Mouse (Mus musculus) spleen, postnatal 36 days (tissue): ENCODE results near the gene Spry1.
A peak's percentile ranks its signal among the peaks of the same experiment; 100 is the strongest.

Experiments used
- DNase-seq, 2 experiments: peaks; one replicate each; pipeline ENCODE4 v3.0.0; 2022; ENCODE audit warnings: low spot score in 2 of 2, mixed read lengths in 1 of 2

Spry1 gene

DNA sequence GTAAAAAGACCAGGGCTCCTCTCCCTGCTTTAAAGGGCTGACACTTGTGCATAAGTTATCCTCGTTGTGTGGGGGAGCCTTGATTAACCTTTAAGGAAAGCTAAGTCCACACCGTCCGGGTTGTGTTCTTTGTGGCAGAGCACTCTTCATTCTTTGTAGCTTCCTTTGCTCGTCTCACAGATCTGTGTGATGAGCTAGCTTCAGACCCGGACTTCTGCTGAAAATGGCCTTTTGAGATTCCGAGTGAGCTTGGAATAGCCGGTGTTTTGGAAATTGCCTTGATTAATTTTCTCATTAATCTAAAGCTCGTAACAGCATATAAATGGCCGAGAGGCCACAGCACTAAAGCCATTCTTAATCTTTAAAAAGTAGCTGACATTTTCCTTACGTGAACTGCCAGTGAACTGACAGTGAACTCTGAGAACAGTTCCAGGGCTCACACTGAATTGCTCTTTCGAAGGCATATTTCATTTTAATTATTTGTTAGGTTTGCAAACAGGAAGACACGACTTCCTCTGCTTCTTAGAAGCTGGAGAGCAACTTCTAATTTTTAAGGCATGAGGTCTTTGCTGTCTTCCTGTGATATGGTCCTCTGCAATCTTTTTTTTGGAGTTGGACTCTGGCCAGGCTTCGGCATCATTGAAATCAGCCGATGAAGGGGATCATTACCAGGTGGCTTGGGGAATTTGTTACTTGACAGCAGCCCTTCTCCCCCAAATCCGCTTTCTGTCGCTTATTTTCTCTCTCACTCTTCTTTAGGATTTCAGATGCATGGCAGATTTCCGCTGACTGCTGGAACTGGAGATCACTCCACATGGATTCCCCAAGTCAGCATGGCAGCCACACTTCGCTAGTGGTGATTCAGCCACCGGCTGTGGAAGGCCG, 2.3 kb downstream of the Spry1 start:
- DNase-seq, result no peak

DNA sequence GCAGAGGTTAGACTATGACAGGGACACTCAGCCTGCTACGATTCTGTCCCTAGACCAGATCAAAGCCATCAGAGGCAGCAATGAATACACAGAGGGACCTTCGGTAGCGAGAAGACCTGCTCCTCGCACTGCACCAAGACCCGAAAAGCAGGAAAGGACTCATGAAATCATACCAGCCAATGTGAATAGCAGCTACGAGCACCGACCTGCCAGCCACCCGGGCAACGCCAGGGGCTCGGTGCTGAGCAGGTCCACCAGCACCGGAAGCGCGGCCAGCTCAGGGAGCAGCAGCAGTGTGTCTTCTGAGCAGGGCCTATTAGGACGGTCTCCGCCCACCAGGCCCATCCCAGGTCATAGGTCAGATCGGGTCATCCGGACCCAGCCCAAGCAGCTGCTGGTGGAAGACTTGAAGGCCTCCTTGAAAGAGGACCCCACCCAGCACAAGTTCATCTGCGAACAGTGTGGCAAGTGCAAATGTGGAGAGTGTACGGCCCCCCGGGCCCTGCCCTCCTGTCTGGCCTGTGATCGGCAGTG, 3.0 kb downstream of the Spry1 start:
- DNase-seq, result no peak

DNA sequence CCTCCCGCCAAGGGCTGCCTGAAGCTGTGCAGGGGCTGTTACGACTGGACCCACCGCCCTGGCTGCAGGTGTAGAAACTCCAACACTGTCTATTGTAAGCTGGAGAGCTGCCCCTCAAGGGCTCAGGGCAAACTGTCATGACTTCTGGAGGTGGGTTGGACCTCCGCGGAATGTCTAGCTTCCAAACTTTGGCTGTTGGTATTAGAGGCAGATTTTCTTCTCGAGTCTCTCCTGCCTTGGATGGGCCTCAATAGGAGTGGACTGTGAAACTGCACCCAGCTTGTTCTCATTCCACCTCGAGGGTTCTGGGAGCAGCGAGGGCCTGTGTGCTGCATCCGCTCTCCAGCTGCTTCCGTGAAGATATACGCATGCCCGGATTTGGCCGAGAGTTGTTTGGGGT, 3.7 kb downstream of the Spry1 start:
- DNase-seq, result no peak

DNA sequence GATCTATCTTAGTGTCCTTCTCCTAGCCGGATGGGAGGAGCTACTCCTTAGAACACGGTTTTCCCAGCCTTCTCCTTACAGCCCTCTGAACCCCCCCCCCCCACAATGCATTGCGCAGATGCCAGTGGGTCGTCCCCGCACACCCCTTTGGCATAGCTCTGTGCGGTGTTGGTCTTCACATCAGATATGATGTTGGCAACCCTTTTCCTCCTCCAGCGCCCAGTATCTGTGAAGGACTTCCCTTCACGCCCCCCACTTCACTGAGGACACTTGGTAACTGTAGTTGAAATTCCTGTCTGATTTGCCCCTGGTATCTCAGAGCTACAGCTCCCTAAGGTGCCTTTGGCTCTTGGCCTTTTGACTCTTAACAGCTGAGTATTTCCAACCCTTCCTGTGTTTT, 4.2 kb downstream of the Spry1 start:
- DNase-seq, result no peak

DNA sequence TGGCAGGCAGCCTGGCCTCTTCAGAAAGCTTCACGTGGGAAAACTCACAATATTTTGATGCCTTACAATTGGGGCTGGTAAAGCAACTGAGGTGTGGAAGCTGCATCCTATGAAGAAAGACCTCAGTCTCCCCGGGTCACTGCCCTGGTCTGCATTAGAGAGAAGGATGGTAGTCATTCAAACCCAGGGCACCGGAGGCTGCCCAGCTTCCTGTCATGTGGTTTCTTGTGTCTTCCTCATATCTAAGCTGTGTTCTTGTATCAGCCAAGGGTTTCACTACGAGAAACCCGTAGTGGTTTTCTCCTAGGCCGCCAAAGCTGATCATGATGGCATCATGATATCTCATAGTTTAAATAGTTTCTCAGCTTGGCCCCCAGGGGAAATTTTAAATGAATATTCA, 5.3 kb downstream of the Spry1 start:
- no peak for DNase-seq

DNA sequence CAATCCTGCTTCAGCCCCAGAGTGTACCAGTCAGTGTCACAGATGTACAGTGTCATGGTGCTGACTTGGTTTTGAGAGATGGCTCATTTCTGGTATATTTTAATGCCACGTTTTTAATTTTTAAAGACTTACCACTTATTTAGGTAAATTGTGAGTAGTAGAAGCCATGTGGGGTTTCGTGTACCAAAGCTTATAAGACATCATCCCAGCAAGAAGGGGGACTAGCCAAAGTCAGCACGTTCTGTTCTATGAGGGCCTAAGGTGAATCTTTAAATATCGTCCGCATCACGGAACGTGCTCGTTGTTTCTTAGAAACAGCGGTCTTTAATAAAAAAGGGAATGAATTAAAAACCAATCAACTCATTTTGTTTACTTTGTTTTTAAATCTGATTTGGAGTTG, 6.5 kb downstream of the Spry1 start:
- no peak for DNase-seq

DNA sequence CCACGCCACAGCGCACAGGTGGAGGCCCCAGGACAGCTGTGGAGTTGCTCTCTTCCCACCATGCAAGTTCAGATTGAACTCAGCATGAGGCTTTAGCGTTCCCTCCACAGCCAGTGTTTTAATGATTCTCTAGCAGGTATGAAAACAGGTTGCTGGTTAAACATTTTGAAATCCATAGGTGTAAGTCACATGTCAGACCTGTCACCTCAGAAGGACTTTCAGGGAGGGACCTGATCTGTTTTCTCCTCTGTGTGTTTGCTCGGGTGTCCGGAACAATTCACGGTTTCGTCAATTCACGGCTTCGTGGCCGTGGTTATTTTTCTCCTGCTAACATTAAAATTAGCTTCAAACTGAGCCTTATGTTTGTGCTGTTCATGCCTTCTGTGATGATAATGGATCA, 7.5 kb downstream of the Spry1 start:
- DNase-seq, result no peak

DNA sequence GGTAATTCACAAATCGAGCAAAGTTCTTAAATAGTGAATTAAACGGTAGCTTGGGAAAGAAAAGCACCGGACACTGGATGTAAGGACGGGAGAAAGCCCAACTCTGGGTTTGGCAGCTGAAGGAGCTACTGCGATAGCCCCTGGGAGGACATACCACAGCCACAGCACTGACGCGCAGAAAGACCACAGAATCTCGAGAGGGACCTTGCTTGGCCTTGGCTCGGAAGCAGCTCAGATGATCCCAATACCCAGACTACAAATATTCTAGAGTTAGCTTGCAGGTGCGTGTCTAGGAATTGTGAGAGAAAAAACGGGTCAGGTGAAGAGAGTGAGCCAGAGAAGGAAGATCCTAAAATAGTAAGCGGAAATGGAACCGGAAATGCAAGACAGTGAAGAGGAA, 8.5 kb downstream of the Spry1 start:
- DNase-seq, result no peak

DNA sequence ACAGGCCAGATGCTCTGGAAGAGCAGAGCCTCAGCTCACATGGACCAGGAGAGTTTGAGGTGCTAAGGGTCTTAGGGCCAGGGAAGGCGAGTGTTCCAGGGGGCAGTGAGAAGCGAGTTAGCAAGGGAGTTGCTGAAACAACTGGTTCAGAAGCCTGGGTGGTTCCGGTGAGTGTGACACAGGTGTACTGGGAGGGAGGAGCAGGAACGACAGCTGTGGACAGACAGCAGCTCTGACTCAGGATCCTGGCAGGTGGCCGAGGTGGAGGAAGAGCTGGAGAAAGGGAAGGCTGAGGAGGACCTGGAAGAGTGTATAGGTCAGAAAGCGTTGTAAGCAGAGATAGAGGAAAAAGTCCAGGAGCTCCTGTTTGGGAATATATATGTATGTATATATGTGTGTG, 9.5 kb downstream of the Spry1 start:
- no peak for DNase-seq

DNA sequence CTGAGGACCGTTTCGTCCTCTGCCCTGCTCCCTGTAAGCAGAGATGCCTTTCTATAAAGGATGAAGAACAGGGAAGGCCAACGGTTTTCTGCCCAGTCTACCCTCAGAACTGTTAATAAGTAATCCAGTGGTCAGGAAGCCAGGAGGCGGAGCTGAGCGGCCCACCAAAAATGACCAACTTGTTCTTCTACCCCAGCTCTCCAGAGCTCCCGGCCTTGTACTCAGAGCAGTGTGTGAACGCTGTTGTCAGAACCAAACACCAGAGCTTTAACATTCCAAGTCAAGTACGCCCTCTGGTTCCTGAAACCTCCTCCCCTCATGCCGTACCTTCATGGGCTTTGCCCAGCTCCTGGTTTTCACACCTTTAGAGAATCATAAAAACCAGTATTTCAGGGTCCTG, 12.8 kb downstream of the Spry1 start:
- no peak for DNase-seq

DNA sequence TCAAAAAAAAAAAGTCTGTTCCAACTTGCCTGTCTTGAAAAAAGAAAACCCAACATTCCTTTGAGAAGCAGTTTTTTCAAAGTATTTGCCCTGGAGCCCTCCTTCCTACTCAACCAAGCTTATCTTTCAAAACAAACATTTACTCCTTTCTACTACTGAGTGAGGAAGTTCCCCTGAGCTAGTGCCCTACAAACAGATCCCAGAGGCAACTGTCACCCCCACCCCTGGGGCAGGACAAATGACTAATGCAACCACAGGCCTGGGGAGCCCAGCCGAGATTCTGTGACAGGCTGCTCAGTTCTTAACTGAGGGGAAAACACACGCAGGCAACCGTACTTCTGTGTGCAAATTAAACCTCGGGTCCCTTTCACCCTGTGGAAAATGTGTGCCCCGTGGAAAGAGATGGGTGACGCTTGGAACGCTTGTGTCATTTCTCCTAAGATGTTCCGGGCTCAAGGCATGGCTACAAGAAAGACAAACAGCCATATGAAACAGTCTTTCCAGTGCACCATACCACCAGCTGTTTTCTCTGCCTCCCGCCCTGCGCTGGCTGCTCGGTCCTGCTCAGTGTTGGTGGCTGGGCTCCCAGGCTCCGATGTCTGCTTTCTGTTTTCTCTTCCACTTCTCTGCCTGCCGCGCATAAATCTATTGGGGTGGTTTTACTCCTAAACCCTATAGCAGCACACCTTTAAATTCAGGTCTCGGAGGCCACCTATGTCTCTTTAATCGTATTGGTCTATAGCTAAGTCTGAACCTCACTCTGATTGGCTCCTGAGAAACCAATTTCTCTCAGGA, 14.4 kb downstream of the Spry1 start:
- DNase-seq, result peak in 1 of 2 experiments; percentile 19

DNA sequence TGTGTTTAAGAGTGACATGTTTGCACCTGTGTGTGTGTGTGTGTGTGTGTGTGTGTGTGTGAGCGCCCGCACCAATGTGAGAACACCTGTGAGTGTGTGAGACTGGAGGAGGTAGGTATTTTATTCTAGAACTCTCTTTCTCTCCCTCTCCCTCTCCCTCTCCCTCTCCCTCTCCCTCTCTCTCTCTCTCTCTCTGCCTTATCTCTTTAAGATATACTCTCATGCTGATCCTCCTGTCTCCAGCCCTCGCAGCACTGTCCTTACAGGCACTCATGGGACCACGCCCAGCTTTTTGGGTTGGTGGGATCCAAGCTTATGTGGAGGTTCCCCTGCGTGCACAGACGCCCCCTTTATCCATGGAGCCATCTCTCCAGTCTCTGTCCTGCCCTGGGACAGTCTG, 15.0 kb downstream of the Spry1 start:
- no peak for DNase-seq

DNA sequence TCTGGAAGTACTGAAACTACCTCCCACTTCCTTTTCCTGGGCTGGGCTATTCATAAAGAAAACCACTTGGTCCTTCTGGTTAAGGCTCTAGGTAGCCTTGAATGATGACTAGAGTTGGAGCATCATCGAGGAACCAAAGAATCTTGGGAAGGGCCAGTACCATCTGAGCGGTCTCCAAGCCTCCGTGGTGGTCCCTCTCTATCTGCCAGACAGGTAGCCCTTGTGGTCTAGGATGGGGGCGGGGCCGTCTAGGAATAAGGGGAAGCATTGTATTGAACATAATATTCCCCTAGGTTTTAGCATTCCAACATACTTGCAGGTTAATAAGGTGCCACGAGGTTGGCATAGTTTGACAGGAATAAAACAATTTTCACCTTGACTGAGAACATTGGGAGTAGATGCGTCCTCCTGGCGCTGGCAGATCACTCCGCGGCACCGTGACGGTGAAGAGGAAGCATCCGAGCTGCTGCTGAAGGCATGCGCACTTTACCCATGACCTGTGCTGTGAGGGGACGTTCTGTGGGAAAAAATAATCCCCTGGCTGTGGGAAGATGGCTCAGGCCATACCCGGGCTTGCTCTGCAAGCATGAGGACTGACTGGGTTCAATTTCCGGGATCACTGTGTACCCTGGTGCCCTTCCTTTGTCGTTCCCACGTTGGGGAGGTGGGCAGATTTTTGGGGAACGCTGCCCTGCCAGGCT, 16.3 kb downstream of the Spry1 start:
- DNase-seq, result no peak

DNA sequence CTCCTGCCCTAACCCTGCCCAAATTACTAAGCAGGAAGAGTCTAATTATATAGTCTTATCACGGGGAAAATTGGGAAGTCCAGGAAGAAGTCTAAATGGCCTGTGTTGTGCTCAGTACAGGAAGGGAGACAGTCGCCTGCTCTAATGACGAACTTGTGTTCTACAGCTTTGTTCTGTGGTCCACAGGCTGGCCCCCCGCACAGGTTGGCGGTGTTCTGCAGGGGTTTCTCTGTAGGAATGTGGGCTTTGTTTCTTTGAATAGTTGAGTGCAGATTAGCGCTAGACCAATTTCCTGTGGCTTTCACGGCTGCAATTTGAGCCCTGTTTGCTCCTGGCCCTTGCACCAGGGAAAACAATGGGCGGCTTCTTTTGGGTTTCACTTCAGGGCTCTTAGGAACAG, 17.3 kb downstream of the Spry1 start:
- no peak for DNase-seq

DNA sequence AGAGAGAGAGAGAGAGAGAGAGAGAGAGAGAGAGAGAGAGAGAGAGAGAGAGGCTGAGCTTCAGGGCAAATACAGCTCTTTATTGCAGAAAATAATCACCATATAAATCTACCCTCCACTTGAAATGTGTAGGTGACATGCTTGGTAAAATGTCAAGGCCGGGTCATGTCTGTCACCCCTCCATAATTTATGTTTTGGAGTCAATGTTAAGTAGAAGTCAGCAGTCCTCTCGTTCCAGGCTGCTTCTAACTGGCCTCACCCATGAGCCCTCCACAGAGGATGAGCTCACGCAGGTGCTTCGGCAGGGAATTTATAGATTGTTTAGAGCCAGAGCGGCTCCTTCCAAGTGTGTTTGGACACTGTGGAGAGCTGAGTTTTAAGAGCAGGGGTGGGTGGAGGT, 18.4 kb downstream of the Spry1 start:
- no peak for DNase-seq

DNA sequence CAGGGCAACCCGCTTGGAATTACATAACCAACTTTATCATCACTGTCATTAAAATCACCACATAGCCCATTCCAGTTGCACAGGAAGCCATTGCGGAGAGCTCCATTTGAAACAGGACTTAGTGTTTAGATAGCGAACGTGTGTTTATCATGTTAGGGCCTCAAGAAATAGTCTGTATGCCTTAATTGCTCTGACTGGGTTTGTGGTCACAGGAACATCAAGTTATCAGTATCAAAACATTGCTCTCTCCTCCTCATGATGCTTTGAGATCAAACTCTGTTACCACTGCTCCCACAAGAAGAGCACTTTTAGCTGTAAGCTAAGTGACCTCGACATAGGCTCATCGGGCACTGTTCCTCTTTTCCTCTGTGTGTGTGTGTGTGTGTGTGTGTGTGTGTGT, 19.9 kb downstream of the Spry1 start:
- no peak for DNase-seq

DNA sequence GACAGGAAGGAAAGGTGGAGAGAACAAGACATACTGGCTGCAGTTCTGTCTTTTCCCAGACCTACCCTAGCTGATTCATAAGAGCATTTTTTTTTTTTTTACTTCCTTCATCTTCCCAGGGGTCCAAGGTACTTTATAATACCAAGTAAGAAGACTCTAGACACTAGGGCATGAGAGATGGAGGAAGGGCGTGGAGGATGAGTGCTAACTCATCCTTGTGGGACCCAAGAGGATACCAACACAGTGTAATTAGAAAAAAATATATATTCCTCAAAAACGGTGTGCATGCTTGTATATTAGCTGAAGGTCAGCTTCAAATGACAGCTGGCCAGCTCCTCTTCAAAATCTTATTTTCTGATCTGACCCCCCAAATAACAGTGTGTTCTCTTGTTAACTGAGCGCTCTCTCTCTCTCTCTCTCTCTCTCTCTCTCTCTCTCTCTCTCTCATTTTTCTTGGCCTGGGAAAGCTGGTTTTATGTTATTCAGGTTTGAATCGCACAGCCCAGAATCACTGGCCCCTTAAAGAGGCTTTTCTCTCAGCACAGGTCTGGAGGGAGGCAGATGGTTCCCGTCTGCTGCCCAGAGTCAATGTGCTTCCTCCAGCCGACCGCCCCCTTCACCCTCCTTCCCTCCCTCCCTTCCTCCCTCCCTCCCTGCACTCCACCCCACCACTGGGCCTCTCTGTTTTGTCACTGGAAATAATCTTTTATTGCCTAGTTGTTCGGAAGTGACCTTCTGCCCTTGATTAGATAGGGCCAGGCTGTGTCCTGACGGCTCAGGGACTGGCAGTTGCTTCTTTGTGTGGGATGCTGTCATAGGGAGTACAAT, 26.8 kb downstream of the Spry1 start:
- peak in 1 of 2 experiments; percentile 15 for DNase-seq

DNA sequence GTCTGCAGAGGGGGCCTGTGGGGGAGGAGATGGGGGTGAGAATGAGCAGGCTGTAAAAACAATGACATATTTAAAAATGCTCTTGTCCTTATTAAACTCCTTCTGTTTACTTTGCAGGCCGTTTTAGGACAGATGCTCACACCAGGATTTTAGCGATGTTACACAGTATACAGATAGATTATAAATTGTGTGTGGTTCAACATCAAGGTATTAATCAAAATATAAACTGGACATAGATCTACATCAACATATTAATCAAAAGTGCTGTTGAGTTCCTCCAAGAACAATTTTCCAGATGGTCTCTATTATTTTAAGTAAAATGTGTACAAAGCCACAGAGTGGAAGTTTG, 27.3 kb downstream of the Spry1 start:
- DNase-seq, result no peak

DNA sequence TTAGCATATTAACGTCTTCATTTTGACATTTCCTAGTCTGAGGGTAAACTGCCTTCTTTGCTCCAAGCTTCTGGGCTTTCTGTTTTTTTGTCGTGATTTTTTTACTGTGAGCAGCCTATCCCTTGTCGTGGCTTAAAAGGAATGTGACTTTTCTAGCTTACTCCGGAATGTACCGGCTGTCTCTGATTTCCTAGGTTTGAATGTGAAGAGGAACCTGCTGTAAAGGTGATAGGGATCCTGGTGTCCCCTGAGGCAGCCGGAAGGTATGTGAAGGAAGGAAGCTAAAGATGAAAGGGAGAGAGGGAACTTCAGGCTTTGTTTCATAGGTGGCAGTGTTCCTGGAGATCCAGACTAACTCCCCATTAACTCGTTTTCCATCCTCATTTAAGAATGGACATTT, 28.0 kb downstream of the Spry1 start:
- no peak for DNase-seq

DNA sequence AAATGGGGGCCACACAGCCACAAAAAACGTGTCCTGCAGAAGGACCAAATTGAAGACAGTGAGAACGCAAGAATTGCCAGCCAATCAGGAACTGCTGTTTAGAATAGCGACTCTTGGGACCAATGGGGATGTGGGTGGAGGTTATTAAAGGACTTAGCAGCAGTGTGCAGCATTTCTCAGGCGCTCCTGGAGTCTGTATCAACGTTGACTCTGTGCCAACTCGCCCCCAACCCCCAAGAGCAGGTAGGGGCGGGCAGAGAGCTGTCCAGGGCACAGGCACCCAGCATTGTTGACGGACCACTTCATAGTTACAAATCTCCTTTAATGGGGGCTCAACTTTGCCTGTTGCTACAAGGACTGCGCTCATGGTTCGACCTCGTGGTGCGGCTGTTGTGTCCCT, 28.9 kb downstream of the Spry1 start:
- DNase-seq, result no peak

DNA sequence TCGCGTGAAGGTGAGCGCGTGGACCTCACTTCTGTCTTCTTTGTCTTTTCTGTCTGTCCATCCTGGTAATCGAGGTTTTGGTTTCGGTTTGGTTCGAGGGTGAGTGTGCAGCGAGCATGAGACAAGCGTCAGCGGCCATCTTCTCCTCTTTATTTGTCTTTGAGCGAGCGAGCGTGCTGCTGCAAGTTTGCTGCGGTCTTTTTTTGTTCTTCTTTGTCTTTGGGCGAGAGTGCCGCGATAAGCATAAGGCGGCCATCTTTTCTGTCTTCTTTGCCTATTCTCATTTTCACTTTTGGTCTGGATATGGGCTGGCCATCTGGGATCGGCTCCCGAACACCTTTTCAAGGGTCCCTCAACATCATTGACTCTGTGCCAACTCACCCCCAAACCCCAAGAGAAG, 29.4 kb downstream of the Spry1 start:
- DNase-seq, result no peak
